Mouse (Mus musculus): ENCODE measurements around the gene Macrod1.

The Macrod1 gene

DNA sequence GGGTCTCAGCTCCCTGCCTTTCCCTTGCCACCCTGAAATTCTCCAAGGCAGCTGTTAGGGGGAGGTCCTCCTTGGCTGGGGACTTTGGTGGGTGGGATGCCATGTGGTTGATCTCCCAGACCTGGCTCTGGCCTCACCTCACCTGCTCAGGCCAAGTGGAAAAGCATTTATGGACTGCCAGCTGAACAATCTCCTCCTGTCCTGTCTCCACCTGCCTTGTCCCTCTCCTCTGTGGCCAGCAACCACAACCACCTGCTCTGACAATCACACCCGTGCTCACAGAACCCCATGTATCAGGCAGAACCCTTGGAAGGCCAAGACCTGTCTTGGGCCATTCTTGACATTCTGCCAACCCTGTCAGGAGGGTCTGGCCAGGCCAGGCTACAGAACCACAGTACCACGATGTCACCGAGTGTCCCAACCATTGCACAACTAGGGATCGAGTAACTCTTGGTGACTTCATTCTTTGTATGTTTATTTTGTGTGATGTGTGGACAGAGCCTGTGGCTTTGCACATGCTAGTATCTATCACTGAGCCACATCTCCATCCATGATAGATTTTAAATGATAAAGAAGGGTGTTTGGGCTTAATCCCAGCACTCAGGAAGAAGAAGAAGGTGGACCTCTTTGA lies 69.0 kb downstream of the Macrod1 start:
- in situ Hi-C loops (cut with MboI; ENCODE audit: low pct_unique_long_range_greater_than_20kb in 1 of 2, low sequenced_read_pairs in 2 of 2, unreplicated experiment in 1 of 2), result no loop called here

GRCm38 (mm10) chr19:7126209-7126608 lies 69.6 kb downstream of the Macrod1 start:
- in situ Hi-C loops (cut with MboI; ENCODE audit: low pct_unique_long_range_greater_than_20kb in 1 of 2, low sequenced_read_pairs in 2 of 2, unreplicated experiment in 1 of 2), result no loop called here

DNA sequence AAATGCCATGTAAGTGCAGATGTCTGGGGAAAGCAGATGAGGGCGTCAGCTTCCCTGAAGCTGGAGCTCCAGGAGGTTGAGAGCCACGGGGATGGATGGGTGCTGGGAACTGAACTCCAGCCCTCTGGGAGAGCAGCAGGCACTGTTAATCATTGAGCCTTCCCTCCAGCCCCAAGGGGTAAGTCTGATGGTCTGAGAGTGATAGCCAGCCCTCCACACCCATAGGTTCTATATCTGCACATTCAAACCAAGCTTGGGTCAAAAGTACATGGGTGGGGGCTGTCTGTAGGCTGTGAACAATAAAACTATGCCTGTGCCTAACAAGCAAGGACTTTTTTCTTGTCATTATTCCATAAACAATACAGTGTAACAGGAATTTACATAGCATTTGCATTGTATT lies 70.3 kb downstream of the Macrod1 start:
- in situ Hi-C loops (cut with MboI; ENCODE audit: low pct_unique_long_range_greater_than_20kb in 1 of 2, low sequenced_read_pairs in 2 of 2, unreplicated experiment in 1 of 2), result no loop called here

DNA sequence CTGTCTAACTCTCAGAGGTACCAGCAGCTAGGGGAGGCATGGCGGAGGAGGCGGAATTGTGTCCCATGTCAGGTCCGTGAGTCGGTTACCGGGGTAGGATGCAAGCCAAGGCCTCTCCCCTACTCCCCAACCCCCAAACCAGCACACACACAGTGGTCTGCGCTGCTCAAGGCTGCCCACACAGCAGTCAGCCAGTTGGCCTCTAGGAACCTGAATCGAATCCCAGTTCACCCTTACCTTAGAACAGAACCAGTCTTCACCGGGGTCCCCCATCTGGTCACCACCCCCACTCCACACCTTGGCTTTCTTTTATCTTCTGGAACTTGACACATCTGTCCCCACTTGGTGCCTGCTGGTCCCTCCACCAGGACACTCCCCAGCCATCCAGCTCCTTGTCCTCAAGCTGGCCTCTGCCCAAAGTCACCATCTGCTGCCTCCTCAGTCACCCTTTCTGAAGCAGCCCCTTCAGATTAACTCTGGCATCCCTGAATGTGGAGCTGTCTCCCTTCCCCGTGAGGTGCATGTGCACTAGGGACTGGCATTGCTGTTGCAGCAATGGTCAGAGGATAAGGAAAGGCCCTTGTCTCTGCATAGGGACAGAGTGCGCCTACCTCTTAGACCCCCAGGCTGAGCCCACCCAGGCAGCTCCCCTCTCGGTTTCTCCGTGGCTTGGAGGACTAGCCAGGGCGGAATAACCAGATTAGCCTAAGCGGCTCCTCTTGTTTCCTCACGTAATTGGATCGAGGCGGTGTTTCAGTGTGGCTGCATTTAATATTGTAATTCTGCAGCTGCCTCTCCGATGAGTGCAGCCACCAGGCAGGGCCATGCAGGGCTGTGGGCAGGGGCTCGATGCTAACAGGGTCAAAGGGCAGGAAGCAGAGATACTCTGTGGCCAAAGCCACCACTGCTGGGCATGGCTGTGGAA lies 72.2 kb downstream of the Macrod1 start:
- in situ Hi-C loops (cut with MboI; ENCODE audit: low pct_unique_long_range_greater_than_20kb in 1 of 2, low sequenced_read_pairs in 2 of 2, unreplicated experiment in 1 of 2), result no loop called here

DNA sequence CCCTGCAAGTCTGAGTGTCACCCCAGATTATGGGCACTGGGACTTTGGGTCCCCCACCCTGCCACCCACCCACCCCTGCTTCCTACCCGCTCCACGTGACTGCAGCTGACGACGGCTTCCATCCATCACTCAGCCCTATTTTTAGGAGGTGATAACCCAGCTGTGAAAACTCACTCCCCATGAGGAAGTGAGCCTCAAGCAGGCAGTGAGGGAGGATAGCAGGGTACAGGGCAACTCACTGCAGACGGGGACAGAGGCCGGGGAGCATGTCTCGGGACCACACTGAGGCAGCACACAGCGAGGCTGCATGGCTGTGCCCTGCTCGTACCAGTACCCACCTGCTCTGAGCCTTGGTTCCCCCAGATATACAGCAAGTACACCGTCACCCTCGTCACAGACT lies 73.7 kb downstream of the Macrod1 start:
- in situ Hi-C loops (cut with MboI; ENCODE audit: low pct_unique_long_range_greater_than_20kb in 1 of 2, low sequenced_read_pairs in 2 of 2, unreplicated experiment in 1 of 2), result no loop called here

- in situ Hi-C loops (cut with MboI; ENCODE audit: low pct_unique_long_range_greater_than_20kb in 1 of 2, low sequenced_read_pairs in 2 of 2, unreplicated experiment in 1 of 2), result no loop called here
Observed at GRCm38 (mm10) chr19:7133436-7133835, 76.8 kb downstream of the Macrod1 start.

DNA sequence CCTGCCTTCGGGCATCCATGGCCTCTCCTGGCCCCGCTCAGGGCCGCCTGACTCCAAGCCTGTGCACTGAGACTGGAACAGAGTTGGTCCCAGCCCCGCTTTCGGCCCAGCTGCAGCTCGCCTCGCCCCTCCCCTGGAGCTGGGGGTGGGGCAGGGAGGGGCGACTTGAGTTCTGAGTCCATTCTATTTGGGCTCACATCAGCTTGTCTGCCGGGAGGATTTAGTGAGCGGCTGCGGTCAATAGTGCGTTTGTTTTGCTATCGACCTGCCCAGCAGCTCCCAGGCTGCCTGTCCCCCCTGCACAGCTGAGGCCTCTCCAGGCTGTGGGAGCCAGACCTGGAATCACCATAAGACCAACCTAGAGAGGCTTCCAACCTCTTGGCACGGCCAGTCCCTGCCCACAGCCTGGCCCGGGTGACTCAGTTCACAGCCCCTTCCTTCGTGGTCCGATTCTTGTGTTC lies 78.1 kb downstream of the Macrod1 start:
- in situ Hi-C loops (cut with MboI; ENCODE audit: low pct_unique_long_range_greater_than_20kb in 1 of 2, low sequenced_read_pairs in 2 of 2, unreplicated experiment in 1 of 2), result no loop called here

- in situ Hi-C loops (cut with MboI; ENCODE audit: low pct_unique_long_range_greater_than_20kb in 1 of 2, low sequenced_read_pairs in 2 of 2, unreplicated experiment in 1 of 2), result no loop called here
Observed at GRCm38 (mm10) chr19:7135525-7135924, 78.9 kb downstream of the Macrod1 start.

GRCm38 (mm10) chr19:7136016-7136415 lies 79.4 kb downstream of the Macrod1 start:
- in situ Hi-C loops (cut with MboI; ENCODE audit: low pct_unique_long_range_greater_than_20kb in 1 of 2, low sequenced_read_pairs in 2 of 2, unreplicated experiment in 1 of 2), result no loop called here

DNA sequence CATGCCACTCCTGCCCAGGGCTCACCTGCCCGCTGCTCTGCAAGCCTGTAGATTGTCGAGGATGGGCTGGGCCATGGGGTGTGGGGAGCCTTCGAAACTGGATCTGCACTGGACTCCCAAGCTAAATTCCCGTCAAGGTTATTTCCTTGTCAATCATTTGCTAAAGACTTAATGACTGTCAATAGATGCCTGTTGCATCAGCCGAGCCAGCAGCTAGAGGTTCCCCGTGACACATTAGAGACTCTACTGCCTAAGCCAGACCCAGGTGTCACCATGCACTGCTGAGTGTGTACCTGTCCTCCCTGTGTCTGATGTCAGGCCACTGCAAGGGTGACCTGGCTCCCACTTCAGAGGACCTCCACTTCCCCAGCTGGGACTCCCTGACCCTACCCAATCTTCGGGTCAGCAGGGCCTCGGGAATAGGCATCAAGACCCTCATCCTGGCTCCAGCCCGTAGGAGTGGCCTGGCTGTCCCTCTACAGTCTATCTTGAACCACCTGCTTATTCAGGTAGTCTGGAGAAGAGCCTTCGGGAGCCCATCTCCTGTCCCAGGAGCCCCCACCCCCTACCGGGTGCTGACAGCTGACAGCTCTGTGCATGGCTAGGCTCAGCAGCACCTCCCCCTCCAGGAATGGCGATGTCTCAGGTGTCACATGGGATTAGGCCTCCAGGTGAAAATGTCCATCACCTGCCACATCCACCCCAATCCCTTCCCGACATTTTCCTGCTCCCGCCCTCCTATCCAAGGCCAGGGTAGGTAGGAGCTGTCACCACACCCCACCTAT lies 80.3 kb downstream of the Macrod1 start:
- in situ Hi-C loops (cut with MboI; ENCODE audit: low pct_unique_long_range_greater_than_20kb in 1 of 2, low sequenced_read_pairs in 2 of 2, unreplicated experiment in 1 of 2), result no loop called here

GRCm38 (mm10) chr19:7138327-7138726 lies 81.7 kb downstream of the Macrod1 start:
- in situ Hi-C loops (cut with MboI; ENCODE audit: low pct_unique_long_range_greater_than_20kb in 1 of 2, low sequenced_read_pairs in 2 of 2, unreplicated experiment in 1 of 2), result no loop called here

GRCm38 (mm10) chr19:7139321-7139720 lies 82.7 kb downstream of the Macrod1 start:
- in situ Hi-C loops (cut with MboI; ENCODE audit: low pct_unique_long_range_greater_than_20kb in 1 of 2, low sequenced_read_pairs in 2 of 2, unreplicated experiment in 1 of 2), result no loop called here

- in situ Hi-C loops (cut with MboI; ENCODE audit: low pct_unique_long_range_greater_than_20kb in 1 of 2, low sequenced_read_pairs in 2 of 2, unreplicated experiment in 1 of 2), result no loop called here
Observed at GRCm38 (mm10) chr19:7140373-7140772, 83.8 kb downstream of the Macrod1 start.

DNA sequence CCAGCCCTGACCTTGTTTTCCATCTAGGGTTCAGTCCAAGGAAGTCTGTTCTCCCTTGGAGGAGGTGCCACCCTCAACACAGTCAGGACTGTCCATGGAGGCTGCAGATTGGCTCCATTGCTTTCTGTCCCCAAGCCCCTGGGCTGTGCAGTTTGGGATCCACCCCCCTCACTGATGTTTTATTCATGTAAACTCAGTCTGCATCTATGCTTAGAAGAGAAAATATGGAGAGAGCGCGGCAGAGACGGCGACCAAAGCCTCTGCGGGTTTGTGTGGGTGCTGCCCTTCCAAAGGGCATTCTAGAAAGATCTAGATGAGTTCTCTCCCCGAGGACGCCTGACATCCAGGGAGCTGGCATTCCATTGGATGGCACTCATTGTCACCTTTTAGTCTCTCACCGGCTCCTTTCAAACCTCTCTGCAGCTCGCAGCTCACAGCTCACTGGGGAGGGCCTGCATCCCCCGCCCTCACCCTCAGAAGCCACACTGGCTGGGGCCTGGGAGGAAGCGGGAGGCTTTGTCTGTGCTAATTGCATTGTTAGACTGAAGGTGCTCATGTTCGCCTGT lies 84.3 kb downstream of the Macrod1 start:
- in situ Hi-C loops (cut with MboI; ENCODE audit: low pct_unique_long_range_greater_than_20kb in 1 of 2, low sequenced_read_pairs in 2 of 2, unreplicated experiment in 1 of 2), result no loop called here

DNA sequence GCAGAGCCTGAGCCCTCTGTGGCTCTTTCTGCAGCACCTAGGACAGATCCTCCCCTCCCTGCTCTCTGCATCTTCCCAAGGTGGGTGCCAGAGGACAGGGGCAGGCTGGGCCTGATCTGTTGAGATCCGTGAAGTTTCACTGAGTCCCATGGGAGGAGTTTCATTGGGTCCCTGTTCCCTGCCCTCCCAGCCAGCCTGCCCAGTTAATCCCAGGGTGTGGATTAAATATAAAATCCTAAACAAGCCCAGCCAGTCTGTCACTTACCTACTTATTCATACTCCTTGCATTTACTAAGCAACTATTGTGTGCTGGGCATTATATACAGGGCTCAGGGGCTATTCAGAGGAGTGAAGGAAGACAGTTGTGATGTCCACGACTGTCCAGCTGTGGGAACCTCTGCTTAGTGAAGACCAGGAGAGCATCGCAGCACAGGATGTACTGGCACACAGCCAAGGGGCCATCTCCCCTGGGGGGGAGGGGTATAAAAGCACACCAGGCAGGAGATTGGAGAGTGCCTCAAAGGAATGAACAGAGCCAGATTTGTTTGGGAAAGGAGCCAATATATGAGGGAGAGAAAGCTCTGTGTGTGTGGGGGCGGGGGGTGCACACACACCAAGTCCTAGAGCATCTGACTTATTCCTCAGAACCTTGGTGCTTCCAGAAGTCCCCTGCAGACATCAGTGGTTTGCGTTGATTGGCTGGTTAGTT lies 85.8 kb downstream of the Macrod1 start:
- in situ Hi-C loops (cut with MboI; ENCODE audit: low pct_unique_long_range_greater_than_20kb in 1 of 2, low sequenced_read_pairs in 2 of 2, unreplicated experiment in 1 of 2), result no loop called here

DNA sequence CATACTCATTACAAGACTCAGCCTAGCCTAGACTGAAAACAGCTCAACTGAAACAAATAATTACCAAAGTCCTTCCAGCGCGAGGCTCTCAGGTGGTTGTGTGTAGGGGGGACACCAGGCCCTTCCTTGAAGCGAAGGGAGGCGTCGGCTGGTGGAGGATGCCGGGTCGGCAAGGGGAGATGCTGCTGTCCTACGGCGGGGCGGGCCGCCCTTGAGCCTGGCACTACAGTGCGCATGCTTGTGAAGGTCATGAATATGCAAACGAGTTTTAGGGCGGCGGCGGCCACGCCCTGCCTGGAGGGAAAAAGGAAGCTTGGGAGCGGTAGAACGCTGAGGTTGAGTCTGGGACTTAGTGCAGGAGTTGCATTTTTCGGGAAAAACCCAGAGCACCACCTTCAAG lies 87.2 kb downstream of the Macrod1 start:
- in situ Hi-C loops (cut with MboI; ENCODE audit: low pct_unique_long_range_greater_than_20kb in 1 of 2, low sequenced_read_pairs in 2 of 2, unreplicated experiment in 1 of 2), result no loop called here

DNA sequence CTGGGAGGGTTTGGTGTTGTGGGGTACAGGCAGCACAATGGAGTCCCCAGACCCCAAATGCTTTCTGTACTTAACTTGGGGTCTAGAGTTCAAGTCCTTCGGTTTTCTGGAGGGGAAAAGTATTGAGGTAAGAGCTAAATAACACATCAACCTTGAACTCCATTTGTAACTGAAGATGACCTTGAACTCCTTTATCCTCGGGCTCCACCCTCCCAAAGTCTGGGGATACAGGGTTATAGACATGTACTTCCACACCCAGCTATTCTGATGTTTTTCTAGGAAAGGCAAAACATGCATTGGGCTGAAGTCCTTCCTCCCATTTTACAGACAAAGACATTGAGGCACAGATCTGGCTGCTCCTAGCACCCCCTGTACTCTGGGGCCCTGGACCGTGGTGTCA lies 87.8 kb downstream of the Macrod1 start:
- in situ Hi-C loops (cut with MboI; ENCODE audit: low pct_unique_long_range_greater_than_20kb in 1 of 2, low sequenced_read_pairs in 2 of 2, unreplicated experiment in 1 of 2), result no loop called here

DNA sequence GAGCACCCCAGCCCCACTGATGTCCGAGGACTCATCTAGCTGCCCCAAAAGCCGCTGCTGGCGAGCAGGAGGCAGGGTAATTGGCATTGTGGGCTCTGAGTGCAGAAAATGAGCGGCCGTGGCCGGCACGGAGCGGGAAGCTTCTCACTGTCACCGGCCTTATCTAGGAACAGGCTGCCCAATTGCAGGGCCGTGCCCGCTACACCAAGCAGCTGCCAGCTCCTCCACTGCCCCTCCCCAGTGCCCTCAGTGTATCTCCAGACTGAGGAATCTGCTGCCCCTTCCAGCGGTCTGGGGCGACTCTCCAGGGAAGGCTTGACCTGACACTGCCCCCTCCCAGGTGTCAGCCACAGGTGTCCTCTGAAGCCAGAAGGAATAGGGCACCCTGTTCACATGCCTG lies 89.8 kb downstream of the Macrod1 start:
- in situ Hi-C loops (cut with MboI; ENCODE audit: low pct_unique_long_range_greater_than_20kb in 1 of 2, low sequenced_read_pairs in 2 of 2, unreplicated experiment in 1 of 2), result no loop called here
